Mouse (Mus musculus): ENCODE data around the gene Prkcb. TPM values are rescaled to one million over a fixed set of nuclear protein-coding genes. Genes with fewer than 3 reads are reported as not detected.

Prkcb gene
- polyA plus RNA-seq, 1 experiment = 1.0 TPM

- H3K4me1 ChIP-seq (ENCODE audit: control insufficient read depth, insufficient read depth, low read length) = no peaks in the 10 kb centered on the region
- TF ChIP-seq POLR2A (IDR thresholded peaks at IDR 0.05; ENCODE audit: low read depth, low read length) (no peak), CTCF (IDR thresholded peaks at IDR 0.05; ENCODE audit: borderline replicate concordance, insufficient read depth, low read length) (no peak)
- no peak overlapping the region for H3K27ac ChIP-seq (ENCODE audit: insufficient read depth, low read length)
- H3K4me3 ChIP-seq (ENCODE audit: insufficient read depth, low read length) = no peak overlapping the region
These were observed 64.8 kb downstream of the Prkcb start for GRCm38 (mm10) chr7:122353329-122353728.

- TF ChIP-seq POLR2A (IDR thresholded peaks at IDR 0.05; ENCODE audit: low read depth, low read length) = no peak
- no peak for TF ChIP-seq CTCF (IDR thresholded peaks at IDR 0.05; ENCODE audit: borderline replicate concordance, insufficient read depth, low read length)
- H3K27ac ChIP-seq (ENCODE audit: insufficient read depth, low read length) = no peak overlapping the region
- no peak overlapping the region for H3K4me3 ChIP-seq (ENCODE audit: insufficient read depth, low read length)
- no peaks in the 10 kb centered on the region for H3K4me1 ChIP-seq (ENCODE audit: control insufficient read depth, insufficient read depth, low read length)
These were observed 68.4 kb downstream of the Prkcb start for GRCm38 (mm10) chr7:122356941-122357340.

GRCm38 (mm10) chr7:122357847-122358246 lies 69.3 kb downstream of the Prkcb start:
- Histone ChIP-seq H3K4me3 (ENCODE audit: insufficient read depth, low read length) (no peak overlapping the region), H3K27ac (ENCODE audit: insufficient read depth, low read length) (no peak overlapping the region), H3K4me1 (ENCODE audit: control insufficient read depth, insufficient read depth, low read length) (no peaks in the 10 kb centered on the region)
- TF ChIP-seq CTCF (IDR thresholded peaks at IDR 0.05; ENCODE audit: borderline replicate concordance, insufficient read depth, low read length) = no peak

- H3K4me3 ChIP-seq (ENCODE audit: insufficient read depth, low read length) = no peak overlapping the region
- no peak overlapping the region for H3K27ac ChIP-seq (ENCODE audit: insufficient read depth, low read length)
- TF ChIP-seq POLR2A (IDR thresholded peaks at IDR 0.05; ENCODE audit: low read depth, low read length) (no peak), CTCF (IDR thresholded peaks at IDR 0.05; ENCODE audit: borderline replicate concordance, insufficient read depth, low read length) (no peak)
- H3K4me1 ChIP-seq (ENCODE audit: control insufficient read depth, insufficient read depth, low read length) = no peaks in the 10 kb centered on the region
These were observed 78.1 kb downstream of the Prkcb start for GRCm38 (mm10) chr7:122366635-122367034.

DNA sequence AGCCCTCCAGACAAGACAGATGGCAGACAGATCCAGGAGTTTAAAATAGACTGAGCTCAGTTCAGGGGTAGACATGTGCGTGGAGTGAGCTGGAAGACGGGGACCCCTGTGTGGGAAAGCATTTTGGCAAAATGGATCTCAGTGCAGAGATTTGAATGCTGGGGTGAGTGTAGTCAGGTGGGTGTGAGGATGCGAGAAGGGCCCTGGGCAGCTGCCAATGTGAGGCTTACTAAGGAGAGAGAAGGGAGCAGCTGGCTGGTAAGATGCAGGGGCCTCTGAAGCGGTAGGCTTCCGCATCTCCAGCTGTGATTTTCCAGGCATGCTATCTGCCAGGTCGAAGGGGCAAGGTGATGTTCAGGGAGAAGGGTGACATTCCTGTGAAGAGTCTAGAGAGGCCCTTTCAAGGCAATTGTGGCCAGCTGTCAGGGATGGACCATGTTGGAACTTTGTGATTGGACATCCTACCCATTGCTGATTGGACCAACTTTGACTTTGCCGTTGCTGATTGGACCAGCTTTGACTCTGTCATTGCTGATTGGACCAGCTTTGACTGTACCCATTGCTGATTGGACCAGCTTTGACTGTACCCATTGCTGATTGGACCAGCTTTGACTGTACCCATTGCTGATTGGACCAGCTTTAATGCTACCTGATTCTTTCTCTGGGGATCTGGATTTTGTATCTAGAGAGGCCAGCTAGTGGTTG lies 78.9 kb downstream of the Prkcb start:
- H3K4me3 ChIP-seq (ENCODE audit: insufficient read depth, low read length) = no peak overlapping the region
- no peak for TF ChIP-seq POLR2A (IDR thresholded peaks at IDR 0.05; ENCODE audit: low read depth, low read length)
- TF ChIP-seq CTCF (IDR thresholded peaks at IDR 0.05; ENCODE audit: borderline replicate concordance, insufficient read depth, low read length) = no peak
- H3K4me1 ChIP-seq (ENCODE audit: control insufficient read depth, insufficient read depth, low read length) = no peaks in the 10 kb centered on the region

DNA sequence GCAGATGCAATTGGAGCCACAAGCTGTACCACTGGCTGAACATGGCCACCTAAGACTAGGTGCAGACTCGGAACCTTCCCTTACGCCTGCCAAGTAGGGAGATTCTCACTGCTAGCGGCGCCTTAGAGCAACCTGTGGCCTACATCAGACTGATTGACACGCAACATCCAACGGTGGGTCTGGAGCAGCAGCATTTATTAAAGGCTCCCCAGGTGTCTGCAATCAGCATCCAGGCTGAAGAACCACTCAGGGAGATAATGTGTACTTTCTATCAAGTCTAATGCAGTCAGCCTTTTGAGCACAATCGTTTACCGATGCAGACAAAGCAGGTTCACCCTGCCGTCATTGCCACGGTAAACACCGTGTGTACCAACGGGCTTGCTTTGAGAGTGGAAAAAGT lies 81.9 kb downstream of the Prkcb start:
- Histone ChIP-seq H3K27ac (ENCODE audit: insufficient read depth, low read length) (no peak overlapping the region), H3K4me1 (ENCODE audit: control insufficient read depth, insufficient read depth, low read length) (no peaks in the 10 kb centered on the region), H3K4me3 (ENCODE audit: insufficient read depth, low read length) (no peak overlapping the region)
- TF ChIP-seq POLR2A (IDR thresholded peaks at IDR 0.05; ENCODE audit: low read depth, low read length) = no peak

More for the DNA sequence above, 78.9 kb downstream of the Prkcb start:
- H3K27ac ChIP-seq (ENCODE audit: insufficient read depth, low read length) = no peak overlapping the region

DNA sequence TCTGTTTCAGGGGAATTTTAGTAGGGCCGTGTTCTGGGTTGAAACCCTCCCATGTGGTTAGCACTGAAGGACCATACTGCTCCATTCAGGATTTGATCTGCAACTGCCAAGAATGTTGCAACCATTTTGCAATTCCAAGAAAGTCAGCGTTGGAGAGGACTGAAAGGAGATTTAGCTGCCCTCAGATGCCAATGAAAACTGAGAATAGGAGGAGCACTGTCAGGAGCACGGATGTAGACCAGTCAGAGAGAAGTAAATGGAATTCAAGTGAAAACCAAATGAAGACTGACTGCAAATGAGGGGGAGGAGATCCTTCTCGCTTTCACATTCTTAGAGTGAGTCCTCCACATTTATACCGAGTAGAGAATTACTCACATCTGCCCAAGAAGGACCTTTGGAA lies 83.4 kb downstream of the Prkcb start:
- TF ChIP-seq CTCF (IDR thresholded peaks at IDR 0.05; ENCODE audit: borderline replicate concordance, insufficient read depth, low read length) = no peak
- no peak for TF ChIP-seq POLR2A (IDR thresholded peaks at IDR 0.05; ENCODE audit: low read depth, low read length)
- Histone ChIP-seq H3K4me3 (ENCODE audit: insufficient read depth, low read length) (no peak overlapping the region), H3K4me1 (ENCODE audit: control insufficient read depth, insufficient read depth, low read length) (no peaks in the 10 kb centered on the region), H3K27ac (ENCODE audit: insufficient read depth, low read length) (no peak overlapping the region)

DNA sequence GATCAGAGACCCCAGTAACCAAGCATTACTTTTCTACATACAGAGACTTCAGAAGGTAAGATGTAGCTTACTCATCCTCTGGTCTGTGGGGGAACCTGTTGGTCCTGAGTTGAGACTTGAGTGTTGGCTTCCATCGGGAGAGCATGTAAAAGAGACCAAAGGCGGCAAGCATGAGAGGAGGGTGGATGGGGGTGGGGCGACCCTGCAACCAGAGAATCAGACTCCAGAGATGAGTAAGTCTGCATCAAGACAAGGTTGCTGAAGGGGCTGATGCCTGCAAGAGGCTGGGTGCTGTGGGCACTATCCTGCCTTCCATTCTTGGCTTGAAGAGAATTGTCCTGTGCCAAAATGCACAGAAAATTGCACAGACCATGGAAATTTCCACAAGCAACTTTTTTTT lies 83.8 kb downstream of the Prkcb start:
- H3K4me3 ChIP-seq (ENCODE audit: insufficient read depth, low read length) = no peak overlapping the region
- TF ChIP-seq POLR2A (IDR thresholded peaks at IDR 0.05; ENCODE audit: low read depth, low read length) (no peak), CTCF (IDR thresholded peaks at IDR 0.05; ENCODE audit: borderline replicate concordance, insufficient read depth, low read length) (no peak)
- no peaks in the 10 kb centered on the region for H3K4me1 ChIP-seq (ENCODE audit: control insufficient read depth, insufficient read depth, low read length)
- H3K27ac ChIP-seq (ENCODE audit: insufficient read depth, low read length) = no peak overlapping the region

DNA sequence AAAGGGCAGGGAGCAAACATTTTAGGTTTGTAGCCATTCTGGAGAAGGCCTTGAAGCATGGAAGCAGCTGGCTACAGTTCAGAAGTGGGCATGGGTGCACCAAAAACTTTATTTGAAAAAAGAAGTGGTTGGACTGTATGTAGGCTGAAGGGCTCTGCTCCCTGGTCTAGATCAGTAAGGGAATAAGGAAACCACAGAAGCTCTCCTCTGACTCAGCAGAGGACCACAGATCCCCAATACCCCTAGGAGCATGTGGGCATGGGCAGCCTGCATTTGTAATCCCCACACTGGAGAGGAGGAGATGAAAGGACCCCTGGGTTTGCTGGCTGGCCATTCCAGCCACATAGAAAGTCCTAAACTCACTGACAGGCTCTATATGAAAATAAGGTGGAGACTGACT lies 88.3 kb downstream of the Prkcb start:
- Histone ChIP-seq H3K27ac (ENCODE audit: insufficient read depth, low read length) (no peak overlapping the region), H3K4me3 (ENCODE audit: insufficient read depth, low read length) (no peak overlapping the region)
- no peak for TF ChIP-seq CTCF (IDR thresholded peaks at IDR 0.05; ENCODE audit: borderline replicate concordance, insufficient read depth, low read length)
- TF ChIP-seq POLR2A (IDR thresholded peaks at IDR 0.05; ENCODE audit: low read depth, low read length) = no peak

DNA sequence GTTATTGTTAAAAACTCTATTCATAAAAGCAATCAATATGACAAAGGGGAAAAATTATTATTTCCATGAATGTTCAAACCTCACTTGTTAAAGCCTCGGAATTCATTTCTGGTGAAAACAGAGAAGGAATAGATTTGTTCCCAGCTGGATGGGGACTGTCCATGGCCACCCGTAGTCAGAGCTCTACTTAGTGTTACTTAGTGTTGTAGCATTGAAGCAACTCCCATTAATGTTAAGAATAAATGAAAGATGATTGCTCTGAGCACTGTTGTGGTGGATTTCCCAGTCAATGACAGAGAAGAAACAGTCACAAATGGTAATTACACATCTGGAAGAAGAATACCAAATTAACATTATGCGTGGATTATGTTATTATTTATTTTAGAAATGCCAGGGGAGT lies 89.4 kb downstream of the Prkcb start:
- TF ChIP-seq POLR2A (IDR thresholded peaks at IDR 0.05; ENCODE audit: low read depth, low read length) (no peak), CTCF (IDR thresholded peaks at IDR 0.05; ENCODE audit: borderline replicate concordance, insufficient read depth, low read length) (no peak)
- H3K27ac ChIP-seq (ENCODE audit: insufficient read depth, low read length) = no peak overlapping the region
- H3K4me1 ChIP-seq (ENCODE audit: control insufficient read depth, insufficient read depth, low read length) = no peaks in the 10 kb centered on the region
- no peak overlapping the region for H3K4me3 ChIP-seq (ENCODE audit: insufficient read depth, low read length)

More for the DNA sequence above, 88.3 kb downstream of the Prkcb start:
- H3K4me1 ChIP-seq (ENCODE audit: control insufficient read depth, insufficient read depth, low read length) = no peaks in the 10 kb centered on the region

All from embryonic fibroblast, embryonic 13.5 days (primary cell).